Mouse (Mus musculus) gastrocnemius, adult 2 months (tissue): Measurements from ENCODE around the gene Runx2. TPM values are rescaled to one million over a fixed set of nuclear protein-coding genes. Genes with fewer than 3 reads are reported as not detected.

Experiments
- DNase-seq: peaks from one replicate; pipeline ENCODE4 v3.0.0; 2022
- H3K27ac ChIP-seq: fragments of 200-600 bp; 2 replicates; pipeline ENCODE4 v1.8.1; 2022; ENCODE audit warnings: mild to moderate bottlenecking
- H3K4me3 ChIP-seq: fragments of 200-600 bp; 2 replicates; pipeline ENCODE4 v1.8.1; 2022; ENCODE audit warnings: mild to moderate bottlenecking, moderate library complexity
- CTCF ChIP-seq: fragments of 200-600 bp; IDR thresholded peaks from 2 replicates; pipeline ENCODE4 v1.8.1; 2022; ENCODE audit warnings: antibody characterized with exemption, mild to moderate bottlenecking, moderate library complexity
- intact Hi-C: fragments of 180-260 bp; cut with DNase I; formaldehyde crosslinking; loops from one replicate; pipeline ENCODE4 v1.15.1; 2025
- total RNA-seq, 2 experiments: library from RNA; stranded (reverse); gene quantifications; 2 replicates each; pipeline ENCODE4 v1.2.3; 2021

Runx2 gene
- total RNA-seq, 2 experiments from 2014 or later = 0.31 to 0.59 TPM

- H3K27ac ChIP-seq = no peak overlapping the region
- no peak for DNase-seq
- intact Hi-C loops = no loop called here
- H3K4me3 ChIP-seq = no peak overlapping the region
- TF ChIP-seq CTCF = no peak
Measured at GRCm38 (mm10) chr17:44566992-44567391, 247.6 kb downstream of the Runx2 start.

GRCm38 (mm10) chr17:44565884-44566515, 248.6 kb downstream of the Runx2 start:
- H3K27ac ChIP-seq = no peak overlapping the region
- no peak for DNase-seq
- H3K4me3 ChIP-seq = no peak overlapping the region
- intact Hi-C loops = no loop called here
- TF ChIP-seq CTCF = no peak

- no peak for DNase-seq
- TF ChIP-seq CTCF = no peak
- Histone ChIP-seq H3K4me3 (no peak overlapping the region), H3K27ac (no peak overlapping the region)
- intact Hi-C loops = no loop called here
Measured at GRCm38 (mm10) chr17:44565311-44565831, 249.2 kb downstream of the Runx2 start.

- TF ChIP-seq CTCF = no peak
Measured at GRCm38 (mm10) chr17:44564611-44565198, 249.9 kb downstream of the Runx2 start.

GRCm38 (mm10) chr17:44560016-44560415, 254.6 kb downstream of the Runx2 start:
- no peak for DNase-seq
- Histone ChIP-seq H3K27ac (no peak overlapping the region), H3K4me3 (no peak overlapping the region)
- no peak for TF ChIP-seq CTCF
- intact Hi-C loops = no loop called here

More at GRCm38 (mm10) chr17:44564611-44565198, 249.9 kb downstream of the Runx2 start:
- H3K27ac ChIP-seq = no peak overlapping the region
- DNase-seq = no peak
- no peak overlapping the region for H3K4me3 ChIP-seq
- intact Hi-C loops = no loop called here

- Histone ChIP-seq H3K27ac (no peak overlapping the region), H3K4me3 (no peak overlapping the region)
- intact Hi-C loops = no loop called here
- DNase-seq = no peak
- TF ChIP-seq CTCF = no peak
Measured at GRCm38 (mm10) chr17:44557199-44558111, 257.1 kb downstream of the Runx2 start.

GRCm38 (mm10) chr17:44554941-44555340, 259.7 kb downstream of the Runx2 start:
- intact Hi-C loops = no loop called here
- Histone ChIP-seq H3K27ac (no peak overlapping the region), H3K4me3 (no peak overlapping the region)
- no peak for TF ChIP-seq CTCF
- DNase-seq = no peak

- DNase-seq = no peak
- no peak for TF ChIP-seq CTCF
- intact Hi-C loops = no loop called here
- no peak overlapping the region for H3K27ac ChIP-seq
- H3K4me3 ChIP-seq = no peak overlapping the region
Measured at GRCm38 (mm10) chr17:44549551-44549950, 265.0 kb downstream of the Runx2 start.

- TF ChIP-seq CTCF = no peak
- Histone ChIP-seq H3K27ac (no peak overlapping the region), H3K4me3 (no peak overlapping the region)
- intact Hi-C loops = no loop called here
- DNase-seq = no peak
Measured at GRCm38 (mm10) chr17:44547922-44548321, 266.7 kb downstream of the Runx2 start.

GRCm38 (mm10) chr17:44546801-44547200, 267.8 kb downstream of the Runx2 start:
- DNase-seq = no peak
- no peak for TF ChIP-seq CTCF
- intact Hi-C loops = no loop called here
- no peak overlapping the region for H3K4me3 ChIP-seq
- no peak overlapping the region for H3K27ac ChIP-seq

- TF ChIP-seq CTCF = no peak
- H3K4me3 ChIP-seq = no peak overlapping the region; the same call in 1 of the 2 replicates
- H3K27ac ChIP-seq = no peak overlapping the region
- intact Hi-C loops = no loop called here
- DNase-seq = no peak
Measured at GRCm38 (mm10) chr17:44545141-44545813, 269.3 kb downstream of the Runx2 start.

- no peak for DNase-seq
- Histone ChIP-seq H3K27ac (no peak overlapping the region), H3K4me3 (no peak overlapping the region)
- no peak for TF ChIP-seq CTCF
- intact Hi-C loops = no loop called here
Measured at GRCm38 (mm10) chr17:44542706-44543105, 271.9 kb downstream of the Runx2 start.

- intact Hi-C loops = no loop called here
- Histone ChIP-seq H3K27ac (no peak overlapping the region), H3K4me3 (no peak overlapping the region)
- no peak for DNase-seq
- no peak for TF ChIP-seq CTCF
Measured at GRCm38 (mm10) chr17:44540699-44541098, 273.9 kb downstream of the Runx2 start.
